Mouse (Mus musculus) urinary bladder, adult 18-20 months (tissue): ENCODE measurements around the gene Rbms1.

Experiments used
- DNase-seq, 2 experiments: peaks; one replicate each; pipeline ENCODE4 v3.0.0; 2022; ENCODE audit warnings: low spot score in 2 of 2, mixed read lengths in 2 of 2

The Rbms1 gene

DNA sequence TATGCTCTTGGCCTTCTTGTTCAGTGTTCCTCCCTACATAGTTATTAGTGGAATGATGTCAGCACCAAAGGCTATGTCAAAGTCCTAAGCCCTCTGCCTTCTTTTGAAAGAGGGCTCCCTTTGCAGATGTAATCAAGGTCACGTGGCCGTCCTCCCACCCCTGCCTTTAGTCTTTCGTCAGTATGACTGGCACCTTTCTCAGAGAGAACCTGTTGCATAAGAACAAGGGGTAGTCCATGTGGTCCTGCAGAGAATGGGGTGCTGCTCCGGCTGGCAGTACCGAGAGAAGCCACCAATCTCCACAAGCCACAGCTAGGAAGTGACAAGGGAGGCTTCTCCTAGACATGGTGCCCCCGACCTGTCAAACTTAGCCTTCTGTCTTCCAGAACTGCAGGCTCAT lies 154.2 kb downstream of the Rbms1 start:
- no peak for DNase-seq

DNA sequence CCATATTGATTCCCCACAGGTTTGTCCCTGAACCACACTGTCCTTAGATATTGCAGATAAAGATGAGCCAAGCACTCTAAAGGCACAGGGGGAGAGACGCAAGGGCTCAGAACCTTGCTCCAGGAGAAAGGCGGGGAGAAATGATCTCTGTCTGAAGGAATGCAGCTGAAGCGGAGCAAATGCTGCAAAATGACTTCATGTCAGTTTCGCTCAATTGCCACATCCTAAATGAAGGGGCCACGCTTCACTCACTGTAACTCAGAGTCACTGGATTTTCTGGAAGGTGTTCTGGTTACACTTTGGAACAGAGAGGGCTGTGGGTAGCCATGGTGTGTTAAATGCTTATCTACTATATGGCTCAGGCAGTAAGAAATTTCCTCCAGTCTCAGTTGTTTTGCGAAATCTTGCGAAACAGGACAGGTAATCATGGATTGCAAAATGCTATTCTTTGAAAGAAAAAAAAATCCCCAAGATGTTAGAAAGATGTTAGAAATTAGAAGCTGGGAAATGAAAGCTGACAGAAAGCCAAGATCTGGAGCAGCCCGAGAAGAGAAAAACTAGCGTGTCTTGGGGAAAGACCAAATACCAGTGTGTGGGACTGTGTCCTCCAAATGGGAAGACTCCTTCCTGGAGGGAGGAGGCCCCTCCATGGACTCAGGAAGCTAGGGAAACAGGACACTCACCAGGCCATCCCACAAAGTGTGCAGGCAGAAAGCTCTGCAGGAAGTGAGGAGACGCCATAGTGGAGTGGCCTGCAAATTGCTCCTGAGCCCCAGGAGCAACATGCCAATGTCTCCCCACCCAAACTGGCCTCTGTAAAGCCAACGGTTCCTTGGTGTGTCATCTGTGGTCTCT lies 155.4 kb downstream of the Rbms1 start:
- DNase-seq: no peak

DNA sequence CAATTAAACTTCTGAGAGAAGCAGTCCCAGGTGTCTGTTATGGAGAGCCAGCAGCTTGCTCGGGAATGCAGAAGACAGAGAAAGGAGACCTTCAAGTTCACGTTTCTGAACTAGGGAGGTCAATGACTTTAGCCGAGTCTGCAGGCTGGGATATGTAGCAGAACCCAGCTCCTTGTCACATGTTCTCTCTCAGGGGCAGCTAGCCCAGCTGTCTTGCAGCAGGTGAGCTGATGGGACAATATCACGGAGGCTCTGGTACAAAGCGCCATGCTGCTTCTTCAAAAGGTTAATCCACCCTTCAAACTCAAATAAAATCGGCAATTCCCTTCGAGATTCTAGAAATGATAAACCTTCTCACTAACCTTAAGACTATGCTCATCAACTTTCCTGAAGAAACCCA lies 158.2 kb downstream of the Rbms1 start:
- no peak for DNase-seq

DNA sequence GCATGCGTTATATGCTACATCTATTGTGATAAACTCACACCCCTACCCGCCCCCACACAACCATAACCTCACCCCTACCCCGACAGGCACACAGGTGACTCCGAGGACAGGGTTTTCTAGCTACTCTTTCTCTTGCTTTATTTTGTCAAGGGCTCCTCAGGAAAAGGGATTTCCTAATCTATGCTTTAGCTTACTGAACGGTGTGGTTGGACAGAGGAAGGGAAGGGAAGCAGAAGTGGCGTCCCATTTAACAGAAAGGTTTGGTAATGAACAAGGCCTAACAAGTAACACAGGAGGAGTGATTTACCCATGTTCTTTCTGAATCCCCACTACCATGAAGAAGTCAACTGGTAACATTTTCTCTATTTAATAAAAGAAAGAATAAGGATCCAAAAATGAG lies 159.6 kb downstream of the Rbms1 start:
- no peak for DNase-seq

DNA sequence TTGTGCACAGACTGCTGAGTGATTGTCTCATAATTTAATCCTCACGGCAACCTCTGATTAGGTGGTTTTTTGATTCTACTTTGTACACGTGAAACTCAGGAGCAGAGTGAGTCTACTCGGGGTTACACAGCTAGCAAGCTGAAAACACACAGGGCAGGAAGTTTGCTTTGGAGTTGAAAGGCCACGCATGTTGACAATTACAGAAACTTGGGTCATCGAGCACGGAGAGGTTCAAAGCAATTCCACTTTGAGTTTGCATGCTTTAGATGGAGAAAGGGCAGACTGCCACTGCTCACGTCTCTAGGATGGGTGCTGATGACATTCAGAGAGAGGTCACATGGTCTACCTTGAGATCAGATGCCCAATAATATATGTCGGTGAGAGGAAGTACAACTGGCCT lies 160.2 kb downstream of the Rbms1 start:
- no peak for DNase-seq

DNA sequence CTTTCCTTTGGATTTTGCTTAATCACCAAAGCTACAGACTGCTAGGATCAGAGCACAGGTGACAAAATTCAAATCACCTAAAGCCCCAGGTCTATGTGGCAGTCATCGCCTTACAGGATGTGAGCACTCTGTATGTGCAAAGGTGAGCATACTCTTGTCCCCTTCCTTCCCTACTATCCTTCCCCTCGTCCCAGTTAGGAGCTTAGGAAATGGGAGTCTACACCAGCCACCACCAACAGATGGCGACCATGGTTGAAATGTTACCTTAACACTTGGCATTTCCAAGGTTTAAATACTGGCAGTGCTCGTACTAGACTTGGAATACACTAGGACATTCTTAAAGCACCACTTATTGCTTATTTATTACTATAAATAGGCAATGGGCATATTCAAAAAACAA lies 160.8 kb downstream of the Rbms1 start:
- DNase-seq: no peak

DNA sequence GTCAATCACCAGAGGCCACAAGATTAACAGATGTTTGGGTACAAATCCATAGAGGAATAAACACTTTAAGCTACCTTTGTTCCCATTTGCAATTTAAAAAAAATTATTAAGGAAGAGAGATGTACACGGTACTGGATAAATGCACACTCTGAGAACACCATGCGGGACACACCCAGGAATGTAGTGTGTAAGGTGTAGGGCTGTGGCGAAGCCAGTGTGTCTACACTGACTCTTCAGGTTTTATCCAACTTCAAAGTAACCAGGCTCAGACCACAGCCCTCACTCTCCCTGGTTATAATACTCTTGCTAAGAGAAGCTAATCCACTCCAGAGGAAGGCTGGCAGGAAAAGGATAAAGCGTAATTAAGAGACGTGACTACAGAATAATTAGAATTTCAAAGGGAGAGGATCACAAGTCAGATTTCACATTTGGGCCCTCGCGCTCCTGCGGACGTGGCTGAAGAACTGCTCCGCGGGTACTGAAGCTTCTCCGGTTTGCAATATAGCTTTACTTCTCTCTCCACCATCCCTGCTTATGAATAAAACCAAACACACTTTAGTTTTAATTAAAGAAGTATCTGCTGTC lies 161.3 kb downstream of the Rbms1 start:
- DNase-seq: no peak

DNA sequence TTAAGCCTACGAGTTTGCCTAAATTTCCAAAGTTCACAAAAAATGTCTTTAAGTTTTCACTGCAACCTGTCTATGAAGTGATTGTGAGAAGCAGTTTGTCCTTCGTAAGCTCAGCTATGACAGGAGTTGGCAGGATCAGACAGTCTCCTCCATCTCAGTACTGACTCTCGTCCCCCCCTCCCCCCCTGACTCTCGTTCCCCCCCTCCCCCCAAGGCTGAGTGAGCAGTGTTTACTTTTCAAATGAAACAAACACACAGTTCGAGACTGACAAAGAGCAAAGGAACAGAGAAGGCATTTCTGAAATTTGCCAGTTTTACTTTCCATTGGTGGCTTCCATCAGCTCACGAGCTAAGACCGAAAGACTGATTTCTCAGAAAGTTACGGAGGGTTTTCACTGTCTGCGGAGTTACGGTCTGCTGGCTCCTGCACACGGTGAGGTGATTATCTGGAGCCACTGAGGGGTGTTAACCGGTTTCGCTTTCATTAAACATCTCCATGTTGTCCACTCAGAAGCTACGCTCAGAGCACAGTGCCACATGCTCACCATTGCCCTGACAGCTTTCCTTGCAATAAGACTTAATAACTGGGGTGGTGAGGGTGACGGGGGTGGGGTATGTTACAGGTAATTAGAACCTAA lies 162.0 kb downstream of the Rbms1 start:
- DNase-seq: no peak

DNA sequence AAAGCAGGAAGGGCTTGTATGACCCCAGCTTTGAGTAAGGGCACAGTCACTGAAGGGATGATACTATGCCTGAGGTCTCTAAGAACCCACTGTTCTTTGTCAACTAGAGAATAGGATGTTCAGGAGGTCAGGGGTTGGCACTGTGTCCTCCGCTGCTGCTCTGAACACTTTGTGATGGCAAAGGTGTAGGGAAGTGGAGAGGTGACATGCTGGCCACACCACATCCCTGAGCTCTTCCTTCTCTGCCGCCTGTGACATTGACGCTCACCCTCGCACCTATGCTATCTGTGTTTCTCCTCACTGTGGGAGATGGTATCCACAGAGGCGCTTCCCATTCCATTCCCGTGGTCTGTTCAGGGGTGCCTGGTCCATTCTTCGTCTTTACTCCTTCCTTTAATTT lies 163.2 kb downstream of the Rbms1 start:
- DNase-seq: no peak

DNA sequence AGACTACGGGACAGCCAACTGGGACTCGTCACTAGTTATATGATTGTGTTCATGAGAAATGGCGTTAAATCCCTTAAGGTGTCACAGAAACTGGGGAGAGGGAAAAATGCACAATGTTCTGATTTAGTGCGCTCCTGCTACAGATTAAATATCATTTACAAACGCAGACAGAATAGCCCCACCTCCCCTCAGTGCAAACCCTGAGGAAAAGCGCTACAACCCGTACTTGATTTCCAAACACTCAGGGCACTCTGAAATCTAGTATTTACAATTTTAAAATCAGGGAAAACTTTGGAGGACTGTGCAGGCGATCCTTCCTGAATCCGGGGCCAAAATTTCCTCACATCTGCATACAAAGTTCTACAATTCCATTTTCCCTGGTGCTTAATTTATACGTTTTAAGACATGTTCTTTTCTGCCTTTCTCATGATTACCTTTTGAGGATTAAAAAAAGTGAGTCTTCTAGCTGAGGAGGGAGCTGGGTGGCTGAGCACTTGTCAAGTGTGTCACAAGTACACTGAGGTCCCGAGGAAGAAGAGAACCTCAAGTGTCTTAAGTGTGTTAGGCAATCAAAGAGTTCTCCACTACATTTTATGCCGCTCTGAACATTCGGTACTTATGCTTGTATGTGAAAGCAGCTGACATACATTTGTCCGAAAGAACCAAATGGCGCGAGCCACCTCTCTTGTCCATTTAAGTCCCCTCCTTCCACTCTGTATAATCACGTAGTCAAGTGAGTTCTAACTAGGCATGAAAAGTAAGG lies 164.0 kb downstream of the Rbms1 start:
- DNase-seq: no peak

DNA sequence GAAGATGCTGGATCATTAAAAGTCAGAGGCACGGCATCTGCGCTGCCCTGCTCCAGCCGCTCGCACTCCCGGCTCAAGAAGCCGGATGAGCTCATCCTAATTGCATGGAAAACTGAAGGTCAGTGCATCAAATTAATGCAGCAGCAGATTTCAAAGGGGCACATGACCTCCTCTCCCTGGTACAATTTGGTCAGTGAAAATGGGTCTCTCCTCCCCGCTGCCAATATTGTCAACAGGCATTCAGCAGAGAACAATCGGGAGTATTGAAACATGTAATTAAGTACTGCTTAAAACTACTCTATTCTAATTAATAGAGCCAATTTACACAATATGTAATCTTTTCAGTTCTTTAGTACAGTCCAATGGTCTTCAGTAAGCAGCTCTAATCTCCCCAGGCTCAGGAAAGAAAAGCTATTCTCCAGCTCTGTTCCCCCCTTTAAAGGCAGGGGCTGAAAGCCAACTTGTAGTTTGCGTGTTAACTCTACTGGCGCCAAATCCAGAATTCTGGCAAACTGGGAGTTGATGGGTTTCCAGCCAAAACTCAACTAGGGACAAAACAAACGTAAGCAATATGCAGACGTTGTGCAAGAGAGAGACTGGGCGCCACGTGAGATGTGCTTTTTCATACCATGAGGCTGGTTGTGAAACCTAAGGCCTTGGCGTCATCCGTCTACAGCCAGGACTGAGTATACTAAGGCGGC lies 165.9 kb downstream of the Rbms1 start:
- DNase-seq: peak in 1 of 2 experiments; percentile 27

DNA sequence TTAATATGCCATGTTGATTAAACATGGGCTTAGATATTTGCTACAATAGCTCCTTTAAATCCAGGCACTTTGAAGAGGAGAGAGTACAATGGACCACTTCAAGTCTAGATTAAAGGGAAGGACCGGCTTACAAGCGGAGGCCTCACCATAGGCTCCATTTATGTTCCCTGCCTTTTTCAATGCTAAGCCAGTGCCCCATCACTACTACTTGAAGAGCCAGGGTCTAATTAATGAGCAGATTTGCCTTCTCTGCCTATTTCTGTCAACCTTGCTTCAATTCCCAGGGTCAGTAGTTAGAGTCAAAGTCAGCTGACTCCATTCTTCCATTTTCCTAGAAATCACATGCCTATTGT lies 166.4 kb downstream of the Rbms1 start:
- no peak for DNase-seq

DNA sequence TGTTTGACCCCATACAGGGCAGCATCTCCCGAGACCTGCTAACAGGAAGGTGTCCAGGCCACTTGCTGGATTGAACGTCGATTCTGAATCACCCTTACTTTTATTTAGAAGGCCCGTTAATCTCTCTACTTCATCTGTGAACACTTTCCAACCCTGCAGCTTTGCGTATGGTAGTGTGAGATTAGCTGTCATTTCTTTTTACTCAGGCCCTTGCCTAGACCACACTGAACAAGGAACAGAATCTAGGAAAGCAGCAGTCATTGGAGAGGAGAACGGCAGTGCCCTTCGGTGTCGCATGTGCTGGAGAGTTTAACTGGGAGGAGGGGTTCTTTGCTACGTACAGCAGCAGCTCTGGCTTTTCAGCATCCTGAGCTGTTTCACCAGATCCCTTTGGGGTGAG lies 167.1 kb downstream of the Rbms1 start:
- DNase-seq: no peak

DNA sequence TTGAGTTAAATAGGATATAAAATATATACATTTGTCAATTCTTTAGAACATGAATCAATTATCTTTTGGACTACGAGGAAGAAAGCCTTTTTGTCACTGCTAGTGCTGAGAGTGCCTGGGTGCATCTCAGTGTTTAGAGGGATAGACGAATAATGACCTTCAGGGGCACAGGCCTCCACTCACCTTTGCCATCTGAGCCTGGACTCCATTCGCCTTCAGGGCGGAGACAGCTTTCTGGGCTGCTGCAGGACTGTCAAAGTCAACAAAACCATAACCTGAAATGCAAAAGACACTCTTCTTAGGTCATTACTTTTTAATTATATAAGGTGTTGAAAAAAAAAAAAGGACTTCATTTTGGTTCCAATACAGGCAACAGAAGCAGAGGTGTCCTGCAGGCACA lies 170.5 kb downstream of the Rbms1 start:
- DNase-seq: no peak

DNA sequence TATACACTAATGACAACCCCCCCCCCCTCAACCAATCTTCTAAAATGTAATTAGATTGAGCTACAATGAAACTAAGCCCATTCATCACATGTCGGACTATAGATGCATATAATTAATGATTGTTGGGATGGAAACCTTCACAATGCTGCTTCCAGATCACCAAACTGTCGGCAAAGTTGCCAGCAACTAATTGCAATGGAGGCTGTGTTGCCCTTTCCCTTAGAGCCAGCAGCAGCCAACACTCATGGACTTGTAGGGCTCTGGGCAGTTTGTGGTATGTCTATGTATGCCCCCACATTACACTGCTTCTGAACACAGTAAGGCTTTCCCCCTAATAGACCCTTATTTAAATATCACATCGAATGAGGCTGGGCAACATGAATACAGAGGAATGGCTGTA lies 173.9 kb downstream of the Rbms1 start:
- no peak for DNase-seq

DNA sequence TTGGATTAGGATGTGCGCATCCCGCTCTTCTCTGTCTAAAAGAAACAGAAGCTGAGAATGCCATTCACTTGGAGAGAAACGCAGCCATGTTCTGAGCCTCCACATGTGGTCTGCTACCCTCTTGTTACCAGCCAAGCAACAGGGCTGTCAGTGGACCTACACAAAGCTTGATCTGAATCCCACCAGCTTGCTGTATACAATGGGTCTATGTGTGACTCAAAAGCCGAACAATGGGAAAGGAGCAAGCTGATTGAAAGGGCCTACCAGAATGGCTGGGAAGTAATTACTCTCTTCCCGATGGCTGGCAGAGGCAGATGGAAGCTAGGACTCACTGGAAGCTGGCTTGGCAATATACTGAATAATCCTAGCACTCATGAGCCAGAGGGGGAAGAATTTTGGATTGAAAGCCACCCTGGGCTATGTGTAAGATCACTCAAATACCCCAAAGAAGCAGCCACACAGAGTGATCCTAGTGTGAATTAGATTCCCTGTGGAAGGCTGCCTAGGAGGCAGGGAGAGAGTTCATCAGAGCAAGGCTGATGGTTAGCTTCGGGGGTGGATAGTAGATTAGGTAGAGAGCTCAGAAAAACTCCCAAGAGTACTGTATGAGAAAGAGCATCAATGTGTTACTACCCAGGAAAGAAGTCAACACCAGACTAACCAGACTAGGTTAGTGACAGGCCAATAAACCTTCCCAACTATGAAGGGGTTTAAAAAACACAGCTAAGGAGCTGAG lies 174.7 kb downstream of the Rbms1 start:
- no peak for DNase-seq

DNA sequence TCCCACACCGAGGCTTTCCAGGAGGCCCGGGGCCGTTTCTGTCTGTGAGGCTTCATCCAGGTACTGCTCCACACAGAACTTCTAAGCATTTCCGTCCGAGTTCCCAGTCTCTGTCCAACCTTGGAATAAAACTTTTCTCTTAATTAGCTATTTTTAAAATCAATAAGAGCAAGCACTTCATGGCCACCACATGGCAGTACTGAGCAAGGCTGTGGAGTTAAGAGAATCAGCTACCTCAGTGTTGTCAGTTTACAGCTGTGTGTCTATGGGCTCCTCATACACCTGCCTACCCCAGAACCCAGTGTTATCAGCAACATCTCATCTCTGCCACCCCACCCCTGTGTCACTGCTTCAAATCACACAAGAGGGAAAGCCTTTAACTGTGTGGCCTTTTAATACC lies 175.9 kb downstream of the Rbms1 start:
- DNase-seq: no peak

DNA sequence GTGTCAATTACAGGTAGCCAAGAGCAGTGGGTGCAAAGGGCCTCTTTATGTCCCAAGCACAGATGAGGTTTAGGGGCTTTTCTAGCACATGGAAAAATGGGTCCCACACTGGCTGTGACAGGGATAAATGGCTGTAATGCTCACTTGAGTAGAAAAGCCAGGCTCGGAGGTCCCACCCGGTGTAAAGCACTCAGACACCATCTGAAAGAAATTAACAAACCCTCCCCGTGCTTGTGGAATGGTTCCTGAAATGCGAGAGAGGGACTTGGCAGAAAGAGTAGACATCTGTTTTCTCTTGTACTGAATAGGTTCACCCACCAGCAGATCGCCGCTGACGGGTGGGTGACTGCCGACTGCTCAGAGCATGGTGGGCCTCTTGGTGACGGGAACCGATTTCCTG lies 176.7 kb downstream of the Rbms1 start:
- no peak for DNase-seq

DNA sequence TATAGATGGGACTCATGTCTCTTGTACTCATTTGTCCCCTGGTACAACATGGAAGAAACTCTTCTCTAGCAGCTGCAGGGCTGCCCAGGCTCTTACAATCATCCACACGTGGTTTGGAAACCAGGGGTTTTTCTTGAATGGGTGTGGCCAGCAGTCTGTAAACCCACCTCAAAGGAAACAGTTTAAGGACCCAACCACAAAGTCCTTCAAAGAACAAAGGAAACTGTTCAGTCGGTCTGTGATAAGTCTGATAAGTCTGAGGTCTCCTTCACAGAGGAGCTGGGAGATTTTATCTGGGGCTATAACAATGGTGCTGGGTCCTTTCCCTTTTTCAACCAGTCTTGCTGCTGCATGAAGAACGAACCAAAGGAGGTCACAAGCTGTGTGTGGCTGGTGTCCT lies 188.5 kb downstream of the Rbms1 start:
- no peak for DNase-seq

DNA sequence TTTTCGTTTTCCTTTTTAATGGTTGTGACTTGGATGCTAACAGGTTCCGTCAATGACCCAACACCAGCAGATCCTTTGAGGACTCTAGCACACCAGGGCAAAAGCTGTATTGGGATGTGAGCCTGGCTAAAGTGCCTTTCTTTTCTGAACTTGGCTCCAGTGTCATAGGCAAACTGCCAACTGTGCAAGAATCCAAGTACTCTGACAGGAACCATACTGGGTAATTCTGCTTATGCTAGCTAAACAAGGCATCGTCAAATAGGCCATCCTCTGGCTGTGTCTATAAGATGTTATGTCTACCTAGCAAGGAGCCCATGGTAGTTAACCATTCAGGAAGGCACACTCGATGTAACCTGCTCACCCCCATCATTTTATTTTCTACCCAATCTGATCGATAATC lies 189.4 kb downstream of the Rbms1 start:
- DNase-seq: peak in 1 of 2 experiments; percentile 38

DNA sequence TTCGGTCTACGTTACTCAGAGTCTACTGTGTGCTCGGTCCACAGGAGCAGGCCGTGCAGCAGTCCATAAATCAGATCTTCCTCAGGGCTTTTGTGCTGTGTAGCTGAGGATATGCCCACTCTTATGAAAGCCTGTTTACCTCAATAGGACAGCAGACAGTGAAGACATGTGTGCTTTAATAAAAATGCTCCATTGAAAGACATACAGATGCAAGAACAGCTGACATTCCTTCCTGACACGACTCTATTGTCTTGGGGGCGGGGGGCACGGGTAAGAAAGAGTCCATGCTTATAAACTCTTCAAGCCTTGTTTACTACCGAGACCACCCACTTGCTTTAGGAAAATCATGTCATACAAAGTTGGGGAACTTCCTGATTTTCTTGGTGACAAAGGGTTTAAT lies 196.6 kb downstream of the Rbms1 start:
- DNase-seq: no peak
